Mouse (Mus musculus) liver, postnatal 0 days (tissue): ENCODE data around the gene Rbm4b.

ENCODE experiments used
- CTCF ChIP-seq: sonication (generic); IDR thresholded peaks from 2 replicates; pipeline ENCODE4 v1.5.1; 2016; ENCODE audit warnings: antibody characterized with exemption, low read depth
- EP300 ChIP-seq: IDR thresholded peaks from 2 replicates; pipeline ENCODE4 v1.6.1; 2016; ENCODE audit warnings: antibody characterized with exemption, low read depth, mild to moderate bottlenecking

GRCm38 (mm10) chr19:4748493-4748892 lies 7.8 kb upstream of the Rbm4b start:
- TF ChIP-seq CTCF (no peak), EP300 (no peak)
